Mouse (Mus musculus) kidney, embryonic 15.5 days (tissue): ENCODE results near the gene Ugt1a10. TPM values are rescaled to one million over a fixed set of nuclear protein-coding genes. Genes with fewer than 3 reads are reported as not detected.
"Not testable (repeated sequence)": the region's sequence is repeated elsewhere in the genome, so short reads cannot be mapped to it uniquely, and the experiment has no call there.

Experiments
- ATAC-seq: fragments of 200-750 bp; cut with Nextera tagmentation; replicated peaks from 2 replicates; pipeline ENCODE4 v1.8.0; 2017; ENCODE audit warnings: moderate TSS enrichment; ENCODE audit not compliant: low FRiP score
- H3K27ac ChIP-seq: fragments of 300-500 bp; sonication (generic); 2 replicates; pipeline ENCODE4 v1.5.1; 2015; ENCODE audit warnings: mild to moderate bottlenecking, inconsistent platforms
- H3K27me3 ChIP-seq: fragments of 300-500 bp; sonication (generic); 2 replicates; pipeline ENCODE4 v1.6.1; 2015; ENCODE audit warnings: inconsistent platforms
- H3K36me3 ChIP-seq: fragments of 300-500 bp; sonication (generic); 2 replicates; pipeline ENCODE4 v1.6.1; 2015; ENCODE audit warnings: inconsistent platforms
- H3K4me1 ChIP-seq: fragments of 300-500 bp; sonication (generic); 2 replicates; pipeline ENCODE4 v1.6.1; 2015; ENCODE audit warnings: inconsistent platforms
- H3K4me2 ChIP-seq: fragments of 300-500 bp; sonication (generic); 2 replicates; pipeline ENCODE4 v1.6.1; 2015; ENCODE audit warnings: moderate library complexity, mild to moderate bottlenecking, inconsistent platforms
- H3K4me3 ChIP-seq: fragments of 300-500 bp; sonication (generic); replicated peaks from 2 replicates; pipeline ENCODE4 v1.5.1; 2015; ENCODE audit warnings: mild to moderate bottlenecking, inconsistent platforms
- H3K9ac ChIP-seq: fragments of 300-500 bp; sonication (generic); 2 replicates; pipeline ENCODE4 v1.6.1; 2015; ENCODE audit warnings: mild to moderate bottlenecking, inconsistent platforms
- H3K9me3 ChIP-seq: fragments of 300-500 bp; sonication (generic); replicated peaks from 2 replicates; pipeline ENCODE4 v1.6.1; 2016; ENCODE audit warnings: inconsistent platforms
- WGBS: fragments of 180-500 bp; shearing (Covaris S2); methylation state at CpG from one replicate; pipeline ENCODE4 v1.1.7; 2015; ENCODE audit warnings: mixed read lengths; 5-methylcytosine and 5-hydroxymethylcytosine counted together
- polyA plus RNA-seq: library from polyadenylated mRNA; unstranded; fragments of >200 nt; fragmentation: Nextera tagmentation; extraction: Ambion mirVana; gene quantifications from 2 replicates; pipeline ENCODE4 v1.2.1, GENCODE M21; 2015

Gene Ugt1a10
- polyA plus RNA-seq, 1 experiment from 2014 or later, result 17.5 TPM

- H3K27me3 ChIP-seq, H3K9me3 ChIP-seq, H3K4me3 ChIP-seq, H3K4me2 ChIP-seq, H3K9ac ChIP-seq, H3K4me1 ChIP-seq, H3K27ac ChIP-seq, H3K36me3 ChIP-seq, ATAC-seq: not testable (repeated sequence)
- 90% methylated on average over 2 of the region's 2 CpGs for WGBS
Observed at GRCm38 (mm10) chr1:88047408-88047807, 7.8 kb upstream of the Ugt1a10 start.

GRCm38 (mm10) chr1:88066472-88067102 lies 11.4 kb downstream of the Ugt1a10 start:
- not testable (repeated sequence) for H3K4me1 ChIP-seq, H3K9ac ChIP-seq, H3K27ac ChIP-seq, H3K36me3 ChIP-seq, H3K9me3 ChIP-seq, H3K4me3 ChIP-seq, H3K4me2 ChIP-seq, H3K27me3 ChIP-seq
- ATAC-seq, result peak; percentile 54; the same call in 1 of the 2 replicates
- WGBS, result 46% methylated on average over 1 of the region's 2 CpGs

GRCm38 (mm10) chr1:88070495-88070894 lies 15.3 kb downstream of the Ugt1a10 start, which contains the start of gene Ugt1a9:
Ugt1a9 (plus strand) TSS chr1:88070800.
- ATAC-seq, result no peak
- Histone ChIP-seq H3K4me3 (no peak within 1 kb of the TSS), H3K36me3 (no peaks in the 10 kb centered on the region), H3K9me3 (no peaks in the 10 kb centered on the region), H3K4me2 (no peak within 1 kb of the TSS), H3K27ac (no peak within 1 kb of the TSS), H3K9ac (no peak within 1 kb of the TSS), H3K4me1 (no peaks in the 10 kb centered on the region), H3K27me3 (no peaks in the 10 kb centered on the region)
- 64% methylated on average over 2 of the region's 2 CpGs for WGBS

DNA sequence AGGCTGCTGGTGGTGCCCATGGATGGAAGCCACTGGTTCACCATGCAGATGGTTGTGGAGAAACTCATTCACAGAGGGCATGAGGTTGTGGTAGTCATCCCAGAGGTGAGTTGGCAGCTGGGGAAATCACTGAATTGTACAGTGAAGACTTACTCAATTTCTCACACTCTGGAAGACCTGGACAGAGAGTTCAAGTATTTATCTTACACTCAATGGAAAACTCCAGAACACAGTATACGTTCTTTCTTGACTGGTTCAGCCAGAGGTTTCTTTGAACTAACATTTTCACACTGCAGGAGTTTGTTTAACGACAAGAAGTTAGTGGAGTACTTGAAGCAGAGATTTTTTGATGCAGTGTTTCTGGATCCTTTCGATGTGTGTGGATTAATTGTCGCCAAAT lies 15.7 kb downstream of the Ugt1a10 start:
- 85% methylated on average over 4 of the region's 4 CpGs for WGBS
- ATAC-seq, result no peak
- H3K36me3 ChIP-seq, result no peaks in the 10 kb centered on the region

GRCm38 (mm10) chr1:88074471-88074870 lies 19.3 kb downstream of the Ugt1a10 start:
- Histone ChIP-seq H3K9me3 (no peaks in the 10 kb centered on the region), H3K27ac (no peak overlapping the region), H3K36me3 (no peaks in the 10 kb centered on the region), H3K27me3 (no peaks in the 10 kb centered on the region), H3K9ac (no peak overlapping the region), H3K4me2 (no peak overlapping the region), H3K4me1 (no peaks in the 10 kb centered on the region), H3K4me3 (no peak overlapping the region)
- ATAC-seq, result no peak
- 92% methylated on average over 2 of the region's 2 CpGs for WGBS

More for the DNA sequence above, 15.7 kb downstream of the Ugt1a10 start:
- Histone ChIP-seq H3K4me3 (no peak overlapping the region), H3K9me3 (no peaks in the 10 kb centered on the region), H3K27me3 (no peaks in the 10 kb centered on the region), H3K9ac (no peak overlapping the region), H3K27ac (no peak overlapping the region), H3K4me2 (no peak overlapping the region), H3K4me1 (no peaks in the 10 kb centered on the region)

- Histone ChIP-seq H3K9me3 (no peaks in the 10 kb centered on the region), H3K4me1 (no peaks in the 10 kb centered on the region), H3K4me3 (no peak overlapping the region), H3K27me3 (no peaks in the 10 kb centered on the region), H3K36me3 (no peaks in the 10 kb centered on the region), H3K9ac (no peak overlapping the region), H3K4me2 (no peak overlapping the region), H3K27ac (no peak overlapping the region)
- ATAC-seq, result no peak
- 97% methylated on average over 1 of the region's 1 CpGs for WGBS
Observed at GRCm38 (mm10) chr1:88077128-88077527, 21.9 kb downstream of the Ugt1a10 start.

- Histone ChIP-seq H3K9me3 (no peaks in the 10 kb centered on the region), H3K4me1 (no peaks in the 10 kb centered on the region), H3K4me2 (no peak overlapping the region), H3K36me3 (no peaks in the 10 kb centered on the region), H3K9ac (no peak overlapping the region), H3K4me3 (no peak overlapping the region), H3K27me3 (no peaks in the 10 kb centered on the region), H3K27ac (no peak overlapping the region)
- no peak for ATAC-seq
- 94% methylated on average over 1 of the region's 1 CpGs for WGBS
Observed at GRCm38 (mm10) chr1:88081670-88082069, 26.5 kb downstream of the Ugt1a10 start.

- H3K27ac ChIP-seq, result no peak overlapping the region
- no peaks in the 10 kb centered on the region for H3K4me1 ChIP-seq
- no peaks in the 10 kb centered on the region for H3K36me3 ChIP-seq
- H3K27me3 ChIP-seq, result no peaks in the 10 kb centered on the region
- no peak overlapping the region for H3K4me2 ChIP-seq
- no peak overlapping the region for H3K9ac ChIP-seq
- 56% methylated on average over 1 of the region's 1 CpGs for WGBS
- no peak for ATAC-seq
- no peak overlapping the region for H3K4me3 ChIP-seq
- no peaks in the 10 kb centered on the region for H3K9me3 ChIP-seq
Observed at GRCm38 (mm10) chr1:88086125-88086524, 30.9 kb downstream of the Ugt1a10 start.

DNA sequence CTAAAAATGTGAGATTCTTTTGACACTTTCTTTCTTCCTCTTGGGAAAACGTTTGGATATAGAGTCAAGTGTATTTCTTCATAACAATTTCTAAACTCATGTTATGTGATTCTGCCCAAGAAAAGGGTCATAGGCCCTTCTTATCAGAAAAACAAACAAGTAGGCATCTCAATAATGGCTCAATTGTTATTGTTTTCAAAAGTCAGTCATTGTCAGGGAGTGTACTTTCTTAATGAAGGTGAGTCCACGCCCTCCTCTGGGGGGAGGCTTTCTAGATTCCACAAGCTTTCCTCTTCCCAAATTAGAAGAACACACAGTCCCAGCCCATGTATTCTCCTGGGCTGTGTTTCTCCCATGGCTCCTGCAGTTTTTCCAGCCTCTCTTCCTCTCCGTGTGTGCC lies 32.3 kb downstream of the Ugt1a10 start, which contains the start of gene Ugt1a8:
Ugt1a8 (plus strand) TSS at position 301 of the 400 bp plus-strand sequence.
- Histone ChIP-seq H3K4me3 (no peak within 1 kb of the TSS), H3K9ac (no peak within 1 kb of the TSS), H3K27me3 (no peaks in the 10 kb centered on the region), H3K4me2 (no peak within 1 kb of the TSS), H3K4me1 (no peaks in the 10 kb centered on the region), H3K36me3 (no peaks in the 10 kb centered on the region), H3K27ac (no peak within 1 kb of the TSS), H3K9me3 (no peaks in the 10 kb centered on the region)
- ATAC-seq, result no peak
- WGBS, result 73% methylated on average over 3 of the region's 3 CpGs

- Histone ChIP-seq H3K4me1 (peaks cover 15% of the 10 kb centered on the region), H3K36me3 (no peaks in the 10 kb centered on the region), H3K9me3 (no peaks in the 10 kb centered on the region), H3K9ac (no peak overlapping the region), H3K4me2 (no peak overlapping the region), H3K27ac (no peak overlapping the region), H3K27me3 (no peaks in the 10 kb centered on the region), H3K4me3 (no peak overlapping the region)
- no peak for ATAC-seq
Observed at GRCm38 (mm10) chr1:88092341-88092740, 37.2 kb downstream of the Ugt1a10 start.

DNA sequence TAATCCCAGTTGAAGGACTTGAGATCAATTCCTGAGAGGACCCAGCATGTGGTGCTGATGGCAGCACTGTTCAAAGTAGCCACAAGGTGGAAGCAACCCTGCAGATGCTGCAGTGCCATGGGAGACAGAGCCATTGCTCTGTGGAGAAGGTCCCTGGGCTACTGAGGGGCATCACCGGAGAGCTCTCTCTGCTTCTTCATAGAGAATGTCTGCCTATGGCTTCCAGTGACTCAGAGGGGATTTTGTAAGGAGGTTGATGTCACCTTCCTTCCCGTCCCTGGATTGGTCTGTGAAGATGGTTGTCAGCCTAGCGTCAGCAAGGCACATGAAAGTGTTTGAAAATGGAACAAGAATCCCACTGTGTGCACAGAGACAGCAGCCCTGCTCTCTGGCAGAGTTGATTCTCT lies 39.1 kb downstream of the Ugt1a10 start:
- Histone ChIP-seq H3K27ac (peak overlapping the region; percentile 93), H3K4me1 (peaks cover 15% of the 10 kb centered on the region)
- 55% methylated on average over 3 of the region's 3 CpGs for WGBS
- ATAC-seq, result peak; percentile 69
- H3K4me2 ChIP-seq, H3K9me3 ChIP-seq, H3K27me3 ChIP-seq, H3K4me3 ChIP-seq, H3K36me3 ChIP-seq, H3K9ac ChIP-seq: not testable (repeated sequence)

- no peaks in the 10 kb centered on the region for H3K36me3 ChIP-seq
- H3K4me1 ChIP-seq, result peaks cover 15% of the 10 kb centered on the region
- peak within 1 kb of the TSS; percentile 29 for H3K4me3 ChIP-seq
- peak; percentile 92 for ATAC-seq
- H3K9ac ChIP-seq, result no peak within 1 kb of the TSS; the same call in 1 of the 2 replicates
- 15% methylated on average over 10 of the region's 10 CpGs for WGBS
- H3K9me3 ChIP-seq, result no peaks in the 10 kb centered on the region
- peak within 1 kb of the TSS; percentile 93 for H3K27ac ChIP-seq
- H3K4me2 ChIP-seq, result peak within 1 kb of the TSS; percentile 49
- H3K27me3 ChIP-seq, result no peaks in the 10 kb centered on the region
Observed at GRCm38 (mm10) chr1:88094941-88095492, 39.8 kb downstream of the Ugt1a10 start, which contains the start of gene Ugt1a7c. Ugt1a7c (plus strand) TSS chr1:88095062.

GRCm38 (mm10) chr1:88098546-88098945 lies 43.4 kb downstream of the Ugt1a10 start:
- H3K36me3 ChIP-seq, H3K9ac ChIP-seq, H3K4me3 ChIP-seq, H3K27me3 ChIP-seq, H3K27ac ChIP-seq, H3K9me3 ChIP-seq, H3K4me2 ChIP-seq, ATAC-seq: not testable (repeated sequence)
- 91% methylated on average over 3 of the region's 3 CpGs for WGBS
- H3K4me1 ChIP-seq, result peaks cover 15% of the 10 kb centered on the region
